Mouse (Mus musculus): ENCODE measurements around the gene Zfp667.
A peak's percentile ranks its signal among the peaks of the same experiment; 100 is the strongest.

DNA sequence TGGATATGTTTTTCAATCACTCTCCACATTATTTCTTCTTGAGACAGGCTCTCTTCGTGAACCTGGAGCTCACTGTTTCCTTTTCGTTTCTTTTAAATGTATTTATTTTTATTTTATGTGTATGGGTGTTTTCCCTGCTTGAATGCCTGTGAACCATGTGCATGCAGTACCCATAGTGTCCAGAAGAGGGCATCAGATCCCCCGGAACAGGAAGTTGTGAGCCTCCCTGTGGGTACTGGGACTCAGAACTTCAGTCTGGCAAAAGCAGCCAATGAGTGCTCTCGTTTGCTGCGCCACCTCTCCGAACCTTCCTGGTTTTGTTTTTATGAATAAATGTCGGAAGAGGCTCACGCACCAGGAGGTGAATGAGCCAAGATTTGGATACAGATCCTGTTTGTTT, 20.7 kb upstream of the Zfp667 start:
- TF ChIP-seq NRF1 (IDR thresholded peaks at IDR 0.05; ENCODE audit: insufficient read depth, low read depth, low read length, poor library complexity, severe bottlenecking) (no peak), POLR2A (IDR thresholded peaks at IDR 0.05; ENCODE audit: control insufficient read depth in 1 of 2, insufficient read depth in 1 of 2, low read depth in 1 of 2, low read length in 2 of 2, poor library complexity in 1 of 2) (no peak), SMC3 (IDR thresholded peaks at IDR 0.05; ENCODE audit: low read depth, low read length) (peak; percentile 57)

Data from MEL (cell line).